Mouse (Mus musculus): Measurements from ENCODE around the gene Eipr1. TPM values are rescaled to one million over a fixed set of nuclear protein-coding genes. Genes with fewer than 3 reads are reported as not detected.
"Not testable (repeated sequence)": the region's sequence is repeated elsewhere in the genome, so short reads cannot be mapped to it uniquely, and the experiment has no call there.

Eipr1 gene
- total and polyA plus RNA-seq, 3 experiments = 8.6 to 13.5 (median 8.7) TPM

DNA sequence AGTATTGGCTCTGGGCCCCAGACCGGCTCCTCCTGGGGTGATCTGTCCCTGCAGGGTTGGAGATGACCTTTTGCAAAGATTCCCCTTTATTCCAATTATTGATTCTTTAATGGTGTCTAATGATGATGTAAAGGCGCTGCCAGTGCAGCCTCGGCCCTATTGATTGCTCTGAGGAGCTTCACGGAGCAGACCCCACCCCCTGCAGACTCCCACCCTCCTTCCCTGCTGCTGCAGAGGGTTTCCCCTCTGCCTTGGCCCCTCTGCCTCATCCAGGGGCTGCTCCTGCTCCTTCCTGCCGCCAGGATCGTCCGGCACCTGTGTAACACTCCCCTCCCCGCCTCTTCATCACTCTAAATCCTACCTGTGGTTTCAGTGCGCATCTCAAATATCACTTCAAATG is 156.2 kb downstream of the Eipr1 start:
- H3K27me3 ChIP-seq (ENCODE audit: control insufficient read depth, insufficient read depth, low read length) = no peaks in the 10 kb centered on the region
- no peak for DNase-seq
- H3K79me2 ChIP-seq (replicated peaks; ENCODE audit: control insufficient read depth, insufficient read depth, low read length) = no peaks in the 10 kb centered on the region
- no peaks in the 10 kb centered on the region for H3K36me3 ChIP-seq (ENCODE audit: control insufficient read depth, insufficient read depth, low read length)
- 56% methylated on average over 9 of the region's 9 CpGs for WGBS
- no peak overlapping the region for H3K4me3 ChIP-seq
- no peak overlapping the region for H3K27ac ChIP-seq
- no peak overlapping the region for H3K9ac ChIP-seq (ENCODE audit: low read depth, low read length)
- H3K4me1 ChIP-seq (ENCODE audit: control insufficient read depth, insufficient read depth, low read length) = no peaks in the 10 kb centered on the region
- no peak for TF ChIP-seq CTCF (IDR thresholded peaks at IDR 0.05)
- TF ChIP-seq POLR2A (IDR thresholded peaks at IDR 0.05; ENCODE audit: insufficient read depth, low read depth, low read length) = no peak
- no peak for TF ChIP-seq EP300 (IDR thresholded peaks at IDR 0.05; ENCODE audit: insufficient read depth, low read depth, low read length)
- intact Hi-C loops (cut with DNase I) = no loop called here

GRCm38 (mm10) chr12:28909851-28910250 is 158.2 kb downstream of the Eipr1 start:
- Histone ChIP-seq H3K36me3 (ENCODE audit: control insufficient read depth, insufficient read depth, low read length) (no peaks in the 10 kb centered on the region), H3K27me3 (ENCODE audit: control insufficient read depth, insufficient read depth, low read length) (no peaks in the 10 kb centered on the region), H3K79me2 (replicated peaks; ENCODE audit: control insufficient read depth, insufficient read depth, low read length) (no peaks in the 10 kb centered on the region), H3K4me1 (ENCODE audit: control insufficient read depth, insufficient read depth, low read length) (no peaks in the 10 kb centered on the region), H3K27ac (no peak overlapping the region), H3K4me3 (no peak overlapping the region), H3K9ac (ENCODE audit: low read depth, low read length) (no peak overlapping the region)
- no peak for DNase-seq
- TF ChIP-seq EP300 (IDR thresholded peaks at IDR 0.05; ENCODE audit: insufficient read depth, low read depth, low read length) (no peak), CTCF (IDR thresholded peaks at IDR 0.05) (no peak), POLR2A (IDR thresholded peaks at IDR 0.05; ENCODE audit: insufficient read depth, low read depth, low read length) (no peak)
- intact Hi-C loops (cut with DNase I) = no loop called here
- 91% methylated on average over 5 of the region's 5 CpGs for WGBS

- H3K4me1 ChIP-seq (ENCODE audit: control insufficient read depth, insufficient read depth, low read length) = no peaks in the 10 kb centered on the region
- intact Hi-C loops (cut with DNase I) = no loop called here
- no peak overlapping the region for H3K9ac ChIP-seq (ENCODE audit: low read depth, low read length)
- DNase-seq = no peak
- H3K4me3 ChIP-seq = no peak overlapping the region
- H3K27ac ChIP-seq = no peak overlapping the region
- no peak for TF ChIP-seq CTCF (IDR thresholded peaks at IDR 0.05)
- TF ChIP-seq POLR2A (IDR thresholded peaks at IDR 0.05; ENCODE audit: insufficient read depth, low read depth, low read length) = no peak
- TF ChIP-seq EP300 (IDR thresholded peaks at IDR 0.05; ENCODE audit: insufficient read depth, low read depth, low read length) = no peak
- no peaks in the 10 kb centered on the region for H3K79me2 ChIP-seq (replicated peaks; ENCODE audit: control insufficient read depth, insufficient read depth, low read length)
- H3K27me3 ChIP-seq (ENCODE audit: control insufficient read depth, insufficient read depth, low read length) = no peaks in the 10 kb centered on the region
- no peaks in the 10 kb centered on the region for H3K36me3 ChIP-seq (ENCODE audit: control insufficient read depth, insufficient read depth, low read length)
- 63% methylated on average over 8 of the region's 8 CpGs for WGBS
Measured at GRCm38 (mm10) chr12:28910568-28910967, 159.0 kb downstream of the Eipr1 start.

DNA sequence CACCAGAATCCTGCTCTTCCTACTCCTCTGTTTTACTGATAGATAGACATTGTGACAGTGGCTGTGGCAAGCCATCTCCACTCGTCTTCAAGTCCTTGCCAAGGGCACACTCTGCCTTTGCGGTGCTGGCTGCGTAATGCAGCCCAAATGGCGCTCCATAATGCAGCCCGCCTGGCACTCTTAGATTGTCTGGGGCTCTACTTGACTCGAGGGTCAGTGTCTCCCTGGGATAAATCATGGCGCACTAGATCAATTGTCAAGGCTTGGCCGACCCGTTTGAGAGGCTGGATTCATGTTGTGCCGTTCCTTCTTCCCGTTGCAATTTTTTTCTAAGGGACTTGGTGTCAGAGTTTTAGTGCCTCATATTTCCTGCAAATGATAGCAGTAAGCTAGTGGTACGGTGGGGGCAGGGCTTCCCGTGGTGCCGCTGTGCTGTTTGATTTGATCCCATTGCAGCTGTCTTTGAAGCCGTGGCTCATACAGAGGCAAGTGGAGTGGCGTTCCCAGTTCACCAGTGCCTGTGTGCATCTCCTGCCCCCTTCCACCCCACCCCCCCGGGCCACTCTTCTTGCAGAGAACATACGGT is 160.8 kb downstream of the Eipr1 start:
- no peak overlapping the region for H3K4me3 ChIP-seq
- no peaks in the 10 kb centered on the region for H3K36me3 ChIP-seq (ENCODE audit: control insufficient read depth, insufficient read depth, low read length)
- H3K4me1 ChIP-seq (ENCODE audit: control insufficient read depth, insufficient read depth, low read length) = no peaks in the 10 kb centered on the region
- no peak overlapping the region for H3K27ac ChIP-seq
- H3K79me2 ChIP-seq (replicated peaks; ENCODE audit: control insufficient read depth, insufficient read depth, low read length) = no peaks in the 10 kb centered on the region
- TF ChIP-seq POLR2A (IDR thresholded peaks at IDR 0.05; ENCODE audit: insufficient read depth, low read depth, low read length) = no peak
- TF ChIP-seq CTCF (IDR thresholded peaks at IDR 0.05) = no peak
- TF ChIP-seq EP300 (IDR thresholded peaks at IDR 0.05; ENCODE audit: insufficient read depth, low read depth, low read length) = no peak
- no peak overlapping the region for H3K9ac ChIP-seq (ENCODE audit: low read depth, low read length)
- intact Hi-C loops (cut with DNase I) = no loop called here
- H3K27me3 ChIP-seq (ENCODE audit: control insufficient read depth, insufficient read depth, low read length) = no peaks in the 10 kb centered on the region
- no peak for DNase-seq
- 74% methylated on average over 18 of the region's 18 CpGs for WGBS

GRCm38 (mm10) chr12:28913099-28913498 is 161.5 kb downstream of the Eipr1 start:
- no peak for DNase-seq
- Histone ChIP-seq H3K27me3 (ENCODE audit: control insufficient read depth, insufficient read depth, low read length) (no peaks in the 10 kb centered on the region), H3K4me1 (ENCODE audit: control insufficient read depth, insufficient read depth, low read length) (no peaks in the 10 kb centered on the region), H3K4me3 (no peak overlapping the region), H3K9ac (ENCODE audit: low read depth, low read length) (no peak overlapping the region), H3K36me3 (ENCODE audit: control insufficient read depth, insufficient read depth, low read length) (no peaks in the 10 kb centered on the region), H3K27ac (no peak overlapping the region), H3K79me2 (replicated peaks; ENCODE audit: control insufficient read depth, insufficient read depth, low read length) (no peaks in the 10 kb centered on the region)
- WGBS = 49% methylated on average over 3 of the region's 3 CpGs
- intact Hi-C loops (cut with DNase I) = no loop called here
- TF ChIP-seq CTCF (IDR thresholded peaks at IDR 0.05) (no peak), POLR2A (IDR thresholded peaks at IDR 0.05; ENCODE audit: insufficient read depth, low read depth, low read length) (no peak), EP300 (IDR thresholded peaks at IDR 0.05; ENCODE audit: insufficient read depth, low read depth, low read length) (no peak)

- H3K36me3 ChIP-seq (ENCODE audit: control insufficient read depth, insufficient read depth, low read length); intact Hi-C loops (cut with DNase I); H3K9ac ChIP-seq (ENCODE audit: low read depth, low read length); H3K4me1 ChIP-seq (ENCODE audit: control insufficient read depth, insufficient read depth, low read length); H3K27ac ChIP-seq; H3K27me3 ChIP-seq (ENCODE audit: control insufficient read depth, insufficient read depth, low read length); H3K4me3 ChIP-seq; DNase-seq; H3K79me2 ChIP-seq (replicated peaks; ENCODE audit: control insufficient read depth, insufficient read depth, low read length): not testable (repeated sequence)
- 89% methylated on average over 1 of the region's 1 CpGs for WGBS
Measured at GRCm38 (mm10) chr12:28914056-28914455, 162.5 kb downstream of the Eipr1 start.

Other genes starting within 250 kb of the Eipr1 start
- gene Dcdc2c, start 199.4 kb upstream of the Eipr1 start, total RNA-seq (2021) = under 1 TPM in 1 of 2 experiments, not detected in 1; 0.16 TPM
- gene Dcdc2c, start 199.4 kb upstream of the Eipr1 start, polyA plus RNA-seq (2012; rRNA removed) = not detected in 2 replicates
- not detected for gene Allc, start 169.3 kb upstream of the Eipr1 start, total RNA-seq (2021)
- 0.10 and 0.12 TPM in 2 replicates for gene Allc, start 169.3 kb upstream of the Eipr1 start, polyA plus RNA-seq (2012; rRNA removed)
- 10 to 100 TPM; 14.3 to 17.9 TPM for gene Colec11, start 128.4 kb upstream of the Eipr1 start, total RNA-seq (2021)
- 15.2 and 18.3 TPM in 2 replicates for gene Colec11, start 128.4 kb upstream of the Eipr1 start, polyA plus RNA-seq (2012; rRNA removed)
- gene Rps7, start 115.8 kb upstream of the Eipr1 start, total RNA-seq (2021) = 100 to 1,000 TPM; 228 to 303 TPM
- 176 and 182 TPM in 2 replicates for gene Rps7, start 115.8 kb upstream of the Eipr1 start, polyA plus RNA-seq (2012; rRNA removed)
- 1 to 10 TPM; 6.9 to 8.4 TPM for gene Rnaseh1, start 102.2 kb upstream of the Eipr1 start, total RNA-seq (2021)
- gene Rnaseh1, start 102.2 kb upstream of the Eipr1 start, polyA plus RNA-seq (2012; rRNA removed) = 7.0 and 7.7 TPM in 2 replicates
- 10 to 100 TPM; 51.5 to 52.0 TPM for gene Adi1, start 76.6 kb upstream of the Eipr1 start, total RNA-seq (2021)
- 27.8 and 45.7 TPM in 2 replicates for gene Adi1, start 76.6 kb upstream of the Eipr1 start, polyA plus RNA-seq (2012; rRNA removed)
- 10 to 100 TPM; 19.7 to 21.3 TPM for gene Trappc12, start 1.3 kb upstream of the Eipr1 start, total RNA-seq (2021)
- 20.9 and 26.9 TPM in 2 replicates for gene Trappc12, start 1.3 kb upstream of the Eipr1 start, polyA plus RNA-seq (2012; rRNA removed)

Data from heart, adult 2 months (tissue).